Mouse (Mus musculus): ENCODE data around the gene Ppan. TPM values are rescaled to one million over a fixed set of nuclear protein-coding genes. Genes with fewer than 3 reads are reported as not detected.
A peak's percentile ranks its signal among the peaks of the same experiment; 100 is the strongest.

The Ppan gene
- total RNA-seq, 2 experiments from 2014 or later, result 6.1 to 8.7 TPM

GRCm38 (mm10) chr9:20878041-20878709, 9.8 kb upstream of the Ppan start:
- intact Hi-C loops (cut with DNase I), result no loop called here

GRCm38 (mm10) chr9:20878710-20879065, 9.3 kb upstream of the Ppan start:
- intact Hi-C loops (cut with DNase I), result no loop called here
- no peak for DNase-seq

More at GRCm38 (mm10) chr9:20878041-20878709, 9.8 kb upstream of the Ppan start:
- DNase-seq, result peak; percentile 99

GRCm38 (mm10) chr9:20879097-20879792, 8.7 kb upstream of the Ppan start, which contains the start of gene Angptl6:
Gene Angptl6 (minus strand): TSS chr9:20879727.
- intact Hi-C loops (cut with DNase I), result no loop called here

GRCm38 (mm10) chr9:20886563-20886962, 1.4 kb upstream of the Ppan start:
- no peak for DNase-seq
- intact Hi-C loops (cut with DNase I), result no loop called here

More at GRCm38 (mm10) chr9:20879097-20879792, 8.7 kb upstream of the Ppan start, which contains the start of gene Angptl6:
- DNase-seq, result no peak

- no peak for DNase-seq
- intact Hi-C loops (cut with DNase I), result no loop called here
Measured at GRCm38 (mm10) chr9:20887191-20887590, 784 bp upstream of the Ppan start.

GRCm38 (mm10) chr9:20888386-20888765, 401 bp downstream of the Ppan start:
- intact Hi-C loops (cut with DNase I), result no loop called here
- no peak for DNase-seq

- DNase-seq, result no peak
- intact Hi-C loops (cut with DNase I), result no loop called here
Measured at GRCm38 (mm10) chr9:20889185-20890141, 1.5 kb downstream of the Ppan start.

- intact Hi-C loops (cut with DNase I), result no loop called here
- DNase-seq, result no peak
Measured at GRCm38 (mm10) chr9:20890411-20890810, 2.4 kb downstream of the Ppan start.

GRCm38 (mm10) chr9:20891339-20892103, 3.5 kb downstream of the Ppan start:
- no peak for DNase-seq
- intact Hi-C loops (cut with DNase I), result no loop called here

GRCm38 (mm10) chr9:20892104-20892653, 4.2 kb downstream of the Ppan start:
- intact Hi-C loops (cut with DNase I), result no loop called here
- no peak for DNase-seq

- no peak for DNase-seq
- intact Hi-C loops (cut with DNase I), result no loop called here
Measured at GRCm38 (mm10) chr9:20893069-20893468, 5.1 kb downstream of the Ppan start.

- DNase-seq, result no peak
- intact Hi-C loops (cut with DNase I), result no loop called here
Measured at GRCm38 (mm10) chr9:20893590-20894343, 5.8 kb downstream of the Ppan start.

GRCm38 (mm10) chr9:20894629-20895028, 6.7 kb downstream of the Ppan start:
- intact Hi-C loops (cut with DNase I), result no loop called here
- DNase-seq, result no peak

- no peak for DNase-seq
- intact Hi-C loops (cut with DNase I), result no loop called here
Measured at GRCm38 (mm10) chr9:20895382-20895781, 7.4 kb downstream of the Ppan start.

GRCm38 (mm10) chr9:20897736-20898510, 9.9 kb downstream of the Ppan start:
- no peak for DNase-seq
- intact Hi-C loops (cut with DNase I), result no loop called here

GRCm38 (mm10) chr9:20898511-20899073, 10.6 kb downstream of the Ppan start, which contains the start of gene Eif3g:
Gene Eif3g (minus strand): TSS chr9:20898623.
- peak; percentile 76 to 77 for DNase-seq
- intact Hi-C loops (cut with DNase I), result no loop called here

GRCm38 (mm10) chr9:20901466-20902173, 13.6 kb downstream of the Ppan start:
- intact Hi-C loops (cut with DNase I), result loop anchor here (2.0 to 5.0 kb wide), 2 partner anchors 96 to 233 kb away; no protein-coding TSS in a partner anchor
- no peak for DNase-seq
